Mouse (Mus musculus) kidney, postnatal 4 days (tissue): ENCODE data around the gene Tmem128.
A peak's percentile ranks its signal among the peaks of the same experiment; 100 is the strongest.

ENCODE experiments used
- DNase-seq, 2 experiments: peaks; one replicate each; pipeline ENCODE4 v3.0.0; 2021; ENCODE audit warnings: mixed read lengths in 2 of 2

The Tmem128 gene

DNA sequence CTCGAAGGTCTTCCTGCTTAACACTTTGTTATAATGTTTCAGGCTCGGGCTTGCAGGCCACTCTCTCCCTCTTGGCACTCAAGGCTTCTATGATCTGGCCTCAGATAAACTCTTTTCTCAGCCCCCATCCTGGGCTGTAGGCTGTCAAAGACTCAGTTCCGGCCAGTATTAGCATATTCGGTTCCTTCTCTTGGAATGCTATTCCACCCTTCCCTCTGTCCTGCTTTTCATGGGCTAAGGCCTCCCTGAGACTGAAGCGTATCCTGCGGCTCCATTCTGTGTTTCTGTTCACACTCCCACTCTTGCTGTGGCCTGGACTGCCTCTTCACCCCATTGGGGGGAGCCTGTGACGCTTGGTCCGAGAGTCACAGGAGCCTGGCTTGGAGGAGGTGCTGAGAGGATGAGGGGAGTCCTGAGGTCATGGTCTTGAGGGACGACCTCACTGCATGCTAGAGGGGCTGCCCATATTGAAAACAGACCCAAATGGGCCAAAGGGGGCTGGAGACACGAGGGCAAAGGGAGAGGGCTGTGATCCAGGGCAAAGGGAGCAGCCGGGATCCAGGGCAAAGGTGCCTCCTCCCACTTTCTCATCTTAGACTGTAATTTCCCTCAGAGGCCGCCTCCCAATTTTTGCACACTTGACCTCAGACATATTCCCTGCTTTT is 18.1 kb downstream of the Tmem128 start:
- no peak for DNase-seq

DNA sequence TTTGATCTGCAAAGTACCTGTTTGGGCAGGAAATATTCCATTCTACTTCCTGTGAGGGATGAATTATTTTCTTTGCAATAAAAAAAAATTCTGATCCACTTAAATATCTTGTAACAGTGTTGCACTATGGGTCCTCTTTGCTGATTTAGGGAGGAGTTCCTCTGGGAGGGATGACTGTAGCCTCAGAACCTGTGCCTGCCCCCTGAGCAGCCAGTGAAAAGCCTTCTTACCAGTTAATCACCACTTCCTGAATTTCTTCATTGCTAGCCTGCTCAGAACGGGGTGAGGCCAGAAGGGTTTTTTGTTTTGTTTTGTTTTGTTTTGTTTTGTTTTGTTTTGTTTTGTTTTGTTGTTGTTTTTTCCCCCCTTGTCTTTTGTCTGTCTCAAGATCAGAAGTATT is 20.1 kb downstream of the Tmem128 start:
- no peak for DNase-seq

DNA sequence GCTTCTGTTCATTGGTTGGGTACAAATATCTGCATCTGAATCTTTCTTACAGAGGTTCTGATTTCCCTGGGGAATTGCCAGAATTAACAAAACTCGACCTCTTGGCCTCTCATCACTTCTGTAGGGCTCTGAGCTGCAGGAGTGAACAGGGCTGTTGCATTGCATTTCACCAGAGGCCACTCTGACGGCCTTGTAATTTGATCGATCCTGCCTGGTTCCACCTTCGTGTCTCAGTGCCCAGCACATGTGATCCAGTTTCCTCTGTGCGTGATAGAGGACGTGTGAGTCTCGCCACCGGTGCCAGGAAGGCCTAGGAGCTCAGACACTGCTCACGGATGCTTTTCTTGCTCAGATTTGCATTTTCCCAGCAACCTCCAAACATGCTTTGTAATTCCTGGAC is 25.7 kb downstream of the Tmem128 start:
- DNase-seq = no peak

DNA sequence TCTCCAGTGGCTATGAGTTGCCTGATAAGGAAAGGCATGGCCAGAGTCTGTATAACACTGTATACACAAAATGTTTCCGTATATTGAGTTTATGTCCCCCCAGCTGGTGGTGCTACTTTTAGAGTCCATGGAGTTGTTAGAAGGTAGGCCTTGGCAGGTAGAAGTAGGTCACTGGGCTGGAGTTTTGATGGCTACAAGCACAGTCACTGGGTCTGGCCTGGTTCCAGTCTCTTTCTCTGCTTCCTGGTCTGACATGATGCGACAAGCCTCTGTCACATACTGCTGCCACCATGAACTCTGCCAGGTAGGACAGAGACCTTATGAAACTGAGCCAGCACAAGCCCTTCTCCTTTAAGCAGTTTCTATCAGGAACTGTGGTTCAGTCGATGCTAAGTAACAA is 28.5 kb downstream of the Tmem128 start:
- no peak for DNase-seq

DNA sequence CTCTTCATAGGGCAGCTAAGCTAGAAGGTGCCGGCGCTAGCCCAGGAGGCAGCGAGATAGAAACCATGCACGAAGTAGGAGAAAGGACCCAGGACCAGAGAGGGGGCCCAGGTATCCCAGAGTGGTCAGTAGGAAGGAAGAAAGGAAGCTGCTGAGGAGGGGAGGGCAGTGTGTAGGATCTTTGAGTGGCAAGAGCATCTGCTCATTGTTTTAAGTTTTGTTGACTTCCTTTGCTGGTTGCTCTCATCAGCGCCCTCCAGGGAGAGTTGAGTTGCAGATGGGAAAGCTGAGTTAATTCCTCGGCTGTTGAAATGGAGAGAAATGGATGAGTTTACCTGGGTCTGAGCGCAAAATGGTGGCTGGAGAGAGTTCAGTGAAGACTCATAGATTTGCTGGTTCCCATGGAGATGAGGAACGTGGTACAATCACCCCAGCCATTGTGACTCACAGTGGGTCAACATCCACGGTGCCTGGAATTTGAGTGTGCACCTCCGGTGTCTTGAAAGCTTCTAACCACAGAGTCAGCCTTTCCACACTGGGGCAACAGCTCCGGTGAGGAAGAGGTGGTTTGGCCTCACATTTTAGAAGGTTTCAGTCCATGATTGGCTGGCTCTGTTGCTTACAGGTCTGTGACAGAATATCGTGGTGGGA is 41.9 kb downstream of the Tmem128 start:
- no peak for DNase-seq

DNA sequence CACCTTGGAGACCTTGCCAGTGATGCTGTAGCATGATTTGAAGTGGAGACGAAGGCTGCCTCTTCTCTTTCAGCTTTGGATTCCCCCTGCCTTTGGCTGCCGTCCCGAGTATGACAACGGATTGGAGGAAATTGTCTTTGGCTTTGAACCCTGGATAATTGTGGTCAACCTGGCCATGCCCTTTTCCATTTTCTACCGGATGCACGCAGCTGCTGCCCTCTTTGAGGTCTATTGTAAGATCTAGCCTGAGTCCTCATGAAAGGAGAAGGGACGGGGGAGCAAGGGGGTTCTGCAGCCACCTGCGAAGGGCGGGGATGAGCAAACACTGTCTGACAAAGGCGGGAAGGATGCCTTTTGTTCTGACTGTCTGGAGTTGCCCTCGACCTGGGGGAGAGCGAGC is 42.7 kb downstream of the Tmem128 start:
- no peak for DNase-seq

DNA sequence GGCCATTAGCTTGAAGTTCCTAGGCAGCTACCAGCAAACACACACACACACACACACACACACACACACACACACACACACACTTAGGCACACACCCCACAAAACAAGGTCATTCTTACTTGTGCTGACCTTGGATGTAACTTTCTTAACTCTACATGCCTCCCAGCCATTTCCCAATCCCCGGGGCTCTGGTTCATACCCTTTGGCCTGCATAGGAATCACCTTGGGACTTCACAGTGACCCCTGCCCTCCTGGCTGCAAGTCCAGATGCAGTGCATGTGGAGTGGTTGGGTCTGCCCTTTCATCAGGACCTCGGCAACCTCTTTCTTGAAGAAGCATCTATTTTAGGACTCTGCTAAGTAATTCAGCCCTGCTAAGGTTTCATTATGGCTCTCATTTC is 45.3 kb downstream of the Tmem128 start:
- DNase-seq = no peak

DNA sequence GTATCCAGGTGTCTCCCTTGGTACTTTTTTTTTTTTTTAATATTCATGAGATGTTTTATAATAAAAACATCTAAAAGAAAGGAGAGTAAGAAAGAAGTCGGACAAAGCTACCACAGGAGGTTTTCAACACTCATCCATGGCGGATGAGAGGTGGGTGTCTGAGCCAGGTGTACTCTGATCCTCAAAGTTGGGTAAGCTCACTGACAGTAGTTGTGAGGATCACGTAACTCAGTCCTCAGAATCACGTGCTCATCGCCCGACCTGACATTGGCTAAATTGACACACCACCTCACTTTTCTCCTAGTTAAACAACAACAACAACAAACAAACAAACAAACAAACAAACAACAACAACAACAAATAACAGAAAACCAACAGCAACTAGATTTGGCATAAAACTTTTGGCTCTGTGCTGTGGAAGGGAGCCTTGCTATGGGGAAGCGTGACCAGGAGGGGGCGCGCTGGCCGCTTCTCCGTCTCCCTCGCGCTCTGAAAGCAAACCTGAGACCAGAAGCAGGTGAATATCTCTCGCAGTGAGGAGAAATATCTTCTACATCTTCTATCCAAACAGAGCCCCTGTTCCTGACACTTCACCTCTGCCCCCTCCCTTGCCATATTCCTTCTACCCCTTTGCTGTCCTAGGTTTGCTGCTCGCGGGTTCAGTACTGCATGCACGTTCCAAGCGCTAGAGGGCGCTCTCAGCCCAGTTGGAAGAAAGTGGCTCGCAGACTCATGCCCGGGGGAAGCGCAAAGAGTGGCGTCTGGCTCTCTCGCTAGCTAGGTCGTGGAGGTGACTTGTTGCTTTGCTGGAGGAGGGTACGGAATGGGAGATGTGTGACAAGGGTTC is 47.5 kb downstream of the Tmem128 start:
- DNase-seq = peak; percentile 94 to 95

DNA sequence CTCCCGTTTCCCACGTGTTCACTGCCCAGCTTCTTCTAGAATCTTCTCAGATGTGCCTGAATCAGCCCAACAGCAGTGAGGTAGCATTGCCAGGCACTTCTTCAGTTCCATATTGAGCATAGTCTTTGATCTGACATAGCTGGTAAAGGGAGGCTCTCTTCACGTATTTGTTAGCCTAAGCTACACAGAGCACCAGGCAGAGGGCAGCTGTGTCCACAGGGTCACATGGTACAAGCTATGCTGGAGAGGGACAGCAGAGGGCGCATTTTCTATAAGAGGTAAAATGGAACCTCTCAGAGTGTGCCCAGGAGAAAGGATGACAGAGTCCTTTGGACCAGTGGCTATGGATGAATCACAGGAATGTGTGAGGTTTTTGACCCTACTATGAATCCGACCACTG is 48.9 kb downstream of the Tmem128 start:
- peak; percentile 79 to 80 for DNase-seq

DNA sequence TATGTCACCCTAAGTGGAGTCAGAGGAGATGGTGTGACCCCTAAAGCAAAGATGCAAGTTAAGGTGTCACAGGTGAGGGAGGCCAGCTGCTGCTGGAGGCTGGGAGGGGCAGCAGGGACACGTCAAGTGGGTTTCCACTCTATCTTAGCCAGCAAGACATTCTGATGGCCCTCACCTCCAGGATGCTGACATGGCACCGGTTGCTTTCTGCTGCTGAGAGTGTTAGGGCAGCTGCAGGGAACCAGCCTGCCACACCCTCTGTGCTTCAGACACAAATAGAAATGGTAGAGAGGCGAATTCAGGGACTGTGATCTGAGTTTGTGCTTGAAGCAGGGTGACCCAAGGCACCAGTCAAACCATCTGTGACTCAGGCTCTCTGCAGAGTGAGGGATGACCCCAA is 49.8 kb downstream of the Tmem128 start:
- DNase-seq = no peak
